Mouse (Mus musculus): ENCODE measurements around the gene Dok3. TPM values are rescaled to one million over a fixed set of nuclear protein-coding genes. Genes with fewer than 3 reads are reported as not detected.

Dok3 gene
- polyA plus RNA-seq, 1 experiment from 2014 or later, result 2.5 TPM

GRCm38 (mm10) chr13:55525733-55526553, 3.2 kb downstream of the Dok3 start:
- no peak overlapping the region for H3K27ac ChIP-seq (ENCODE audit: low read length)
- WGBS, result 76% methylated on average over 16 of the region's 16 CpGs
- no peak overlapping the region for H3K4me2 ChIP-seq (replicated peaks; ENCODE audit: low read depth, low read length)
- no peak overlapping the region for H3K4me3 ChIP-seq (ENCODE audit: low read length)
- no peaks in the 10 kb centered on the region for H3K9me3 ChIP-seq (ENCODE audit: low read length)
- no peak overlapping the region for H3K9ac ChIP-seq (replicated peaks; ENCODE audit: low read length)
- no peak for ATAC-seq (ENCODE audit: low FRiP score, low TSS enrichment)
- peaks cover 16% of the 10 kb centered on the region for H3K36me3 ChIP-seq (ENCODE audit: insufficient read depth, low read length)
- no peaks in the 10 kb centered on the region for H3K27me3 ChIP-seq (ENCODE audit: insufficient read depth, low read length)
- H3K4me1 ChIP-seq (ENCODE audit: insufficient read depth, low read length), result peaks cover 5% of the 10 kb centered on the region; the same call in 1 of the 2 replicates

- H3K4me3 ChIP-seq (ENCODE audit: low read length), result no peak overlapping the region
- no peaks in the 10 kb centered on the region for H3K27me3 ChIP-seq (ENCODE audit: insufficient read depth, low read length)
- H3K27ac ChIP-seq (ENCODE audit: low read length), result no peak overlapping the region
- 87% methylated on average over 23 of the region's 23 CpGs for WGBS
- no peak overlapping the region; the same call in 1 of the 2 replicates for H3K9ac ChIP-seq (replicated peaks; ENCODE audit: low read length)
- no peaks in the 10 kb centered on the region for H3K36me3 ChIP-seq (ENCODE audit: insufficient read depth, low read length)
- ATAC-seq (ENCODE audit: low FRiP score, low TSS enrichment), result no peak
- peaks cover 5% of the 10 kb centered on the region; the same call in 1 of the 2 replicates for H3K4me1 ChIP-seq (ENCODE audit: insufficient read depth, low read length)
- H3K9me3 ChIP-seq (ENCODE audit: low read length), result 0 out of 2 replicates have a peak, but pooled peaks cover 2% of the 10 kb centered on the region
- no peak overlapping the region for H3K4me2 ChIP-seq (replicated peaks; ENCODE audit: low read depth, low read length)
These were observed 5.0 kb downstream of the Dok3 start for GRCm38 (mm10) chr13:55523951-55524600.

- WGBS, result 32% methylated on average over 17 of the region's 17 CpGs
- H3K27ac ChIP-seq (ENCODE audit: low read length), result no peak overlapping the region
- no peaks in the 10 kb centered on the region for H3K36me3 ChIP-seq (ENCODE audit: insufficient read depth, low read length)
- H3K27me3 ChIP-seq (ENCODE audit: insufficient read depth, low read length), result no peaks in the 10 kb centered on the region
- no peak overlapping the region for H3K4me3 ChIP-seq (ENCODE audit: low read length)
- no peak overlapping the region for H3K4me2 ChIP-seq (replicated peaks; ENCODE audit: low read depth, low read length)
- H3K4me1 ChIP-seq (ENCODE audit: insufficient read depth, low read length), result peaks cover 5% of the 10 kb centered on the region; the same call in 1 of the 2 replicates
- H3K9ac ChIP-seq (replicated peaks; ENCODE audit: low read length), result peak overlapping the region; percentile 51
- ATAC-seq (ENCODE audit: low FRiP score, low TSS enrichment), result peak; percentile 73; the same call in 1 of the 2 replicates
- H3K9me3 ChIP-seq (ENCODE audit: low read length), result 0 out of 2 replicates have a peak, but pooled peaks cover 2% of the 10 kb centered on the region
These were observed 5.8 kb downstream of the Dok3 start for GRCm38 (mm10) chr13:55523278-55523677.

GRCm38 (mm10) chr13:55522730-55523129, 6.4 kb downstream of the Dok3 start:
- peaks cover 5% of the 10 kb centered on the region; the same call in 1 of the 2 replicates for H3K4me1 ChIP-seq (ENCODE audit: insufficient read depth, low read length)
- H3K27me3 ChIP-seq (ENCODE audit: insufficient read depth, low read length), result no peaks in the 10 kb centered on the region
- no peak overlapping the region for H3K4me3 ChIP-seq (ENCODE audit: low read length)
- H3K9ac ChIP-seq (replicated peaks; ENCODE audit: low read length), result peak overlapping the region; percentile 51; the same call in 1 of the 2 replicates
- 0 out of 2 replicates have a peak overlapping the region, but pooled peaks have one; percentile 18 for H3K27ac ChIP-seq (ENCODE audit: low read length)
- no peak overlapping the region for H3K4me2 ChIP-seq (replicated peaks; ENCODE audit: low read depth, low read length)
- 0 out of 2 replicates have a peak, but pooled peaks cover 2% of the 10 kb centered on the region for H3K9me3 ChIP-seq (ENCODE audit: low read length)
- 64% methylated on average over 8 of the region's 8 CpGs for WGBS
- peak; percentile 11; the same call in 1 of the 2 replicates for ATAC-seq (ENCODE audit: low FRiP score, low TSS enrichment)
- no peaks in the 10 kb centered on the region for H3K36me3 ChIP-seq (ENCODE audit: insufficient read depth, low read length)

GRCm38 (mm10) chr13:55519606-55520005, 9.5 kb downstream of the Dok3 start:
- no peak for ATAC-seq (ENCODE audit: low FRiP score, low TSS enrichment)
- no peaks in the 10 kb centered on the region for H3K27me3 ChIP-seq (ENCODE audit: insufficient read depth, low read length)
- no peak overlapping the region for H3K4me3 ChIP-seq (ENCODE audit: low read length)
- 0 out of 2 replicates have a peak, but pooled peaks cover 2% of the 10 kb centered on the region for H3K9me3 ChIP-seq (ENCODE audit: low read length)
- H3K4me2 ChIP-seq (replicated peaks; ENCODE audit: low read depth, low read length), result no peak overlapping the region
- 78% methylated on average over 4 of the region's 4 CpGs for WGBS
- peaks cover 5% of the 10 kb centered on the region; the same call in 1 of the 2 replicates for H3K4me1 ChIP-seq (ENCODE audit: insufficient read depth, low read length)
- H3K27ac ChIP-seq (ENCODE audit: low read length), result no peak overlapping the region
- no peak overlapping the region for H3K9ac ChIP-seq (replicated peaks; ENCODE audit: low read length)
- H3K36me3 ChIP-seq (ENCODE audit: insufficient read depth, low read length), result no peaks in the 10 kb centered on the region

- 0 out of 2 replicates have a peak, but pooled peaks cover 2% of the 10 kb centered on the region for H3K9me3 ChIP-seq (ENCODE audit: low read length)
- no peak overlapping the region for H3K27ac ChIP-seq (ENCODE audit: low read length)
- H3K27me3 ChIP-seq (ENCODE audit: insufficient read depth, low read length), result no peaks in the 10 kb centered on the region
- H3K4me3 ChIP-seq (ENCODE audit: low read length), result no peak overlapping the region
- no peak for ATAC-seq (ENCODE audit: low FRiP score, low TSS enrichment)
- H3K4me1 ChIP-seq (ENCODE audit: insufficient read depth, low read length), result peaks cover 5% of the 10 kb centered on the region
- H3K4me2 ChIP-seq (replicated peaks; ENCODE audit: low read depth, low read length), result no peak overlapping the region
- H3K36me3 ChIP-seq (ENCODE audit: insufficient read depth, low read length), result no peaks in the 10 kb centered on the region
- 4% methylated on average over 5 of the region's 5 CpGs for WGBS
- H3K9ac ChIP-seq (replicated peaks; ENCODE audit: low read length), result no peak overlapping the region
These were observed 12.1 kb downstream of the Dok3 start for GRCm38 (mm10) chr13:55516955-55517354.

- no peaks in the 10 kb centered on the region for H3K9me3 ChIP-seq (ENCODE audit: low read length)
- no peak overlapping the region for H3K27ac ChIP-seq (ENCODE audit: low read length)
- peaks cover 25% of the 10 kb centered on the region for H3K4me1 ChIP-seq (ENCODE audit: insufficient read depth, low read length)
- H3K27me3 ChIP-seq (ENCODE audit: insufficient read depth, low read length), result no peaks in the 10 kb centered on the region
- no peak for ATAC-seq (ENCODE audit: low FRiP score, low TSS enrichment)
- H3K4me3 ChIP-seq (ENCODE audit: low read length), result peak overlapping the region; percentile 87
- H3K36me3 ChIP-seq (ENCODE audit: insufficient read depth, low read length), result peaks cover 5% of the 10 kb centered on the region
- WGBS, result 40% methylated on average over 9 of the region's 9 CpGs
- peak overlapping the region; percentile 84 for H3K4me2 ChIP-seq (replicated peaks; ENCODE audit: low read depth, low read length)
- H3K9ac ChIP-seq (replicated peaks; ENCODE audit: low read length), result peak overlapping the region; percentile 94
These were observed 15.3 kb downstream of the Dok3 start for GRCm38 (mm10) chr13:55513828-55514227.

- peak within 1 kb of the TSS; percentile 84 for H3K4me2 ChIP-seq (replicated peaks; ENCODE audit: low read depth, low read length)
- peak within 1 kb of the TSS; percentile 94 for H3K9ac ChIP-seq (replicated peaks; ENCODE audit: low read length)
- peak within 1 kb of the TSS; percentile 96 for H3K27ac ChIP-seq (ENCODE audit: low read length)
- H3K9me3 ChIP-seq (ENCODE audit: low read length), result no peaks in the 10 kb centered on the region
- peak within 1 kb of the TSS; percentile 87 for H3K4me3 ChIP-seq (ENCODE audit: low read length)
- H3K27me3 ChIP-seq (ENCODE audit: insufficient read depth, low read length), result no peaks in the 10 kb centered on the region
- H3K4me1 ChIP-seq (ENCODE audit: insufficient read depth, low read length), result peaks cover 25% of the 10 kb centered on the region
- peak; percentile 69 for ATAC-seq (ENCODE audit: low FRiP score, low TSS enrichment)
- peaks cover 10% of the 10 kb centered on the region for H3K36me3 ChIP-seq (ENCODE audit: insufficient read depth, low read length)
- 1% methylated on average over 55 of the region's 55 CpGs for WGBS
These were observed 15.9 kb downstream of the Dok3 start, which contains the start of gene Pdlim7 for GRCm38 (mm10) chr13:55513111-55513748. Gene Pdlim7, minus strand, starts transcription at chr13:55513676.

- Histone ChIP-seq H3K36me3 (ENCODE audit: insufficient read depth, low read length) (peaks cover 16% of the 10 kb centered on the region), H3K4me3 (ENCODE audit: low read length) (peak overlapping the region; percentile 87), H3K4me2 (replicated peaks; ENCODE audit: low read depth, low read length) (peak overlapping the region; percentile 84), H3K4me1 (ENCODE audit: insufficient read depth, low read length) (peaks cover 25% of the 10 kb centered on the region), H3K27ac (ENCODE audit: low read length) (peak overlapping the region; percentile 96), H3K27me3 (ENCODE audit: insufficient read depth, low read length) (no peaks in the 10 kb centered on the region), H3K9ac (replicated peaks; ENCODE audit: low read length) (peak overlapping the region; percentile 94), H3K9me3 (ENCODE audit: low read length) (no peaks in the 10 kb centered on the region)
- ATAC-seq (ENCODE audit: low FRiP score, low TSS enrichment), result peak; percentile 66
- 2% methylated on average over 24 of the region's 25 CpGs for WGBS
These were observed 16.6 kb downstream of the Dok3 start for GRCm38 (mm10) chr13:55512379-55513031.

Measured in kidney, embryonic 16.5 days (tissue).